Mouse (Mus musculus): Measurements from ENCODE around the gene Ywhab. TPM values are rescaled to one million over a fixed set of nuclear protein-coding genes. Genes with fewer than 3 reads are reported as not detected.

Ywhab gene
- polyA plus RNA-seq, 1 experiment from 2014 or later, result 327 TPM

DNA sequence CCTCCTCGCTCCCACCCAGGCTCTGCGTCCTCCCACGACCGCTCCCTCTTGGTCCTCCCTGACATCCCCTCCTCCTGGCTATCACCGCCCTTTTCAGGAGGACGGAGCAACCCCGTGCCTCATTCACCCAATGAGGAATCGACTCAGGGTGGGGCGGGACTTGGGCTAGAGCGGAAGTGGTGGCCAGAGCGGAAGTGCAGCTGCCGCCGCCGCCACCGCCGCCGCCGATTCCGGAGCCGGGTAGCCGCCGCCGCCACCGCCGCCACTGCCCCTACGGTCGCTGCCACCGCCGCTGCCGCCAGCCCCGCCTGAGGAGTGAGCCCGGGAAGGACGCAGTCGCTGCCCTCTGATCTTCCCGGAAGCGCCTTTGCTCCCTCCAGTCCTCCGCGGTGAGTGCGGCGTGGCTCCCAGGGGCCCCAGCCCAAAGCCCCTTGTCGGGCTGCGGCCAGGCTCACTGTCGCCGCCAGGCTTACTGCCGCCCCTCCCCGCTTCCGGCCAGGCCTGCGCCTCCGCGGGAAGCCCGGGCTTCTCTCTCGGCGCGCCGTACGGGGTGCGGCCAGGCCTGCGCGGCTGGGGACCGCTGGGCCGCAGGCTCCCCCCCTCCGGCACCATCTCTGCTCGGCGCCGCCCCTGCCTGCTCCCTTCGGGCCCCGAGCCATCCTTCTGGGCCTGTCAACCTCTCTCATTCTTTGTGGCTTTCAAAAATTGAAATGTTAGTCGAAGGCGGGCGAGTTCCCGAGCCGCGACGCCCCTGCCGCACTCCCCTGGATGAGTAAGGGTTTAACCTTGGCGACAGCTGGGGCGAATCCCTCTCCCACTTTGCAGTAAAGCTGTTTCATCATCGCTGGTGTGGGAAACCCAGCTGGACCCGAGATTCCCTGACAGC is 460 bp downstream of the Ywhab start:
- DNase-seq (ENCODE audit: low spot score), result peak; percentile 92
- H3K9me3 ChIP-seq (replicated peaks), result no peaks in the 10 kb centered on the region
- no peaks in the 10 kb centered on the region for H3K27me3 ChIP-seq (ENCODE audit: low read depth, poor library complexity, severe bottlenecking)
- H3K27ac ChIP-seq, result peak overlapping the region; percentile 89
- H3K4me1 ChIP-seq, result peaks cover 24% of the 10 kb centered on the region
- peaks cover 27% of the 10 kb centered on the region for H3K36me3 ChIP-seq
- H3K4me3 ChIP-seq, result peak overlapping the region; percentile 95
- under 1% methylated on average over 73 of the region's 79 CpGs for WGBS

DNA sequence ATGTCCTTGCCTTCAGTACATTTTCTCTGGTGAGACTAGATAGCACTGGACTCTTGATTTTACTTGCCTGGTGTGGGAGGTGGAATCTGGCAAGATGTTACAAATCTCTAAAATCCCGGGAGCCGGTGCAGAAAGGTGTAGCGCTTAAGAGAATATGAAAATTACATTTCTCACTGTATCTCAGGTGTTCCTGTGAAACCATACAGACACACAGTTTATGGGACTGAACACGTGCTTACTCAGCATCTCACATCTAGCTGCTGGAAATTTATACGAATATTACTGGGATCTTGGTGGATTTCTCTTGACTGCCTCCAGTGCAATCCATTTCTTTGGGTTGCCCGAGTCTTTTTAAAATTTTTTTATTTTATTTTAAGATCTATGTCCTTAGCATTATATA is 1.5 kb downstream of the Ywhab start:
- H3K36me3 ChIP-seq, result peaks cover 27% of the 10 kb centered on the region
- H3K27ac ChIP-seq, result no peak overlapping the region; the same call in 1 of the 2 replicates
- no peaks in the 10 kb centered on the region for H3K27me3 ChIP-seq (ENCODE audit: low read depth, poor library complexity, severe bottlenecking)
- no peaks in the 10 kb centered on the region for H3K9me3 ChIP-seq (replicated peaks)
- no peak for DNase-seq (ENCODE audit: low spot score)
- WGBS, result 88% methylated on average over 6 of the region's 6 CpGs
- peak overlapping the region; percentile 95 for H3K4me3 ChIP-seq
- peaks cover 24% of the 10 kb centered on the region for H3K4me1 ChIP-seq

DNA sequence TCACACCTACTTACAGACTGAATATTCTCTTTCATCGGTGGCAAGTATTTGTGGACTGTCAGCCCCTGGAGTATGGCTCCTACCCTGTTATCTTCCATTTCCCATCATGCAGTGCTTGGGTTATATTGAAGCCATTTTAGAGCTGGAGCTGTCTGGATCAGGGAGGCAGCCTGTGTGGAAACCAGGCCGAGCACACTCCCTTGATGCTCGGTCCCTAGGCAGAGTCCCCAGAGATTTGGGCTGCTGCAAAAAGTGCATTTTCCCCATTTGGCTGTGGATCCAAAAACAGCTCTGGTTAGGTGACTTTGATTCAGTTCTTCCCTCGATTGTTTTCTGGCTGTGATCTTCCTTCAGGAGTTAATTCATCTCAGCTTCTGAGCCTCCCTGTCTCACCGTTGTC is 2.1 kb downstream of the Ywhab start:
- H3K4me3 ChIP-seq, result no peak overlapping the region
- no peaks in the 10 kb centered on the region for H3K27me3 ChIP-seq (ENCODE audit: low read depth, poor library complexity, severe bottlenecking)

DNA sequence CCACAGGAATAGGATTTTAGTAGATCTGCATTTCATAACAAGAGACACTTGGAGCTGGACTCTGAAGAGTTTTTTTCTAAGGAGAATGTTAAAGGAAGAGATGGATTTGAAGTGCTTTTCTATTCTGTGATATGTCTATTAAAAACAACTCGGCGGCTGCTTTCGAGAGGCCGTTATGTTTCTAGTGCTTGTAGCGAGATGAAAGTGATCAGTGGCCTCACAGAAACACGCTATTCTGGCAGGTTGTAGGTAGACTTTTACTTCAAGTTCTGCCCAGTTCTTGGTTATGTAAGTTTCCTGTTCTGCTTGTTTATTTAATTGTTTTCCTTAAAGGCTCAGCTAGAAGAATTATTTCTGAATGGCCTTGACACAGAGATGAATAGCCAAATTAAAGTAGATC is 4.2 kb downstream of the Ywhab start:
- Histone ChIP-seq H3K4me1 (peaks cover 24% of the 10 kb centered on the region), H3K9me3 (replicated peaks) (no peaks in the 10 kb centered on the region), H3K36me3 (peaks cover 37% of the 10 kb centered on the region), H3K27me3 (ENCODE audit: low read depth, poor library complexity, severe bottlenecking) (no peaks in the 10 kb centered on the region), H3K4me3 (no peak overlapping the region), H3K27ac (no peak overlapping the region)
- WGBS, result 93% methylated on average over 6 of the region's 6 CpGs
- no peak for DNase-seq (ENCODE audit: low spot score)

More for the DNA sequence above, 2.1 kb downstream of the Ywhab start:
- H3K9me3 ChIP-seq (replicated peaks), result no peaks in the 10 kb centered on the region
- no peak overlapping the region for H3K27ac ChIP-seq
- 84% methylated on average over 5 of the region's 5 CpGs for WGBS
- peaks cover 27% of the 10 kb centered on the region for H3K36me3 ChIP-seq
- peaks cover 24% of the 10 kb centered on the region for H3K4me1 ChIP-seq
- no peak for DNase-seq (ENCODE audit: low spot score)

DNA sequence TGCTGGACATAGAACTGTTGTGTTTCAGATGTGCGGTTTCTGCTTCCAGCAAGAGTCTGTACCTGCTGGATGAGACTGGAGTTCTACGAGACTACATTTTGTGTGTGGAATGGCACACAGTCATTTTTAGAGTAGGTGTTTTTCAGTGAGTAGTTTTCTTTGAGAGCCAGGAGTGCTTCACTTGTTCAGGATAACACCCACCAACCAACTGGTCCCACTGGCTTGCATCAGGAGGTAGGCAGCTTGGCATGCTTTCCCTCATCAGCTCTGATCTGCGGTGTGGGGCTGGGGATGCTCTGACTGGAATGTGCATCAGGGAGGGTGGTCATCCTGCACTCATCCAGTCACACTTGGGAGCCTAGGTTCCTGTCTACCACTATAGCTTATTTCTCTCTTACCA is 7.9 kb downstream of the Ywhab start:
- DNase-seq (ENCODE audit: low spot score), result no peak
- no peaks in the 10 kb centered on the region for H3K27me3 ChIP-seq (ENCODE audit: low read depth, poor library complexity, severe bottlenecking)
- peaks cover 16% of the 10 kb centered on the region for H3K4me1 ChIP-seq
- no peak overlapping the region for H3K27ac ChIP-seq
- H3K36me3 ChIP-seq, result peaks cover 40% of the 10 kb centered on the region
- WGBS, result 93% methylated on average over 3 of the region's 3 CpGs
- H3K4me3 ChIP-seq, result no peak overlapping the region
- no peaks in the 10 kb centered on the region for H3K9me3 ChIP-seq (replicated peaks)

DNA sequence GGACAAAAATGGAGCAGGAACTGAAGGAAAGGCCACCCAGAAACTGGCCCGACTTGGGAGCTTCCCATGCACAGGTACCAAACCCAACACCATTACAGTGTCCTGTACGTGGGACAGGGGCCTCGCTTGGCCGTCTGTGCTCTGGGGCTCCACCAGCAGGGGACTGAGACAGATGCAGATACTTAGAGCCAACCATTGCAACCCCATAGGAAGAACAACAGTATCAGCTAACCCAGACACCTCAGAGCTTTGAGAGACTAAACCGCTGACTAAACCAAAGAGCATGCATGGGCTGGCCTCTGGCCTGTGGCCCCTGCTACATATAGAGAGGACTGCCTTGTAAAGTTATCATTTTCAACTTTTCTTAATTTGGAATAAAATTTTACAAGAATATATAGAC is 9.7 kb downstream of the Ywhab start:
- H3K4me1 ChIP-seq, result peaks cover 16% of the 10 kb centered on the region

DNA sequence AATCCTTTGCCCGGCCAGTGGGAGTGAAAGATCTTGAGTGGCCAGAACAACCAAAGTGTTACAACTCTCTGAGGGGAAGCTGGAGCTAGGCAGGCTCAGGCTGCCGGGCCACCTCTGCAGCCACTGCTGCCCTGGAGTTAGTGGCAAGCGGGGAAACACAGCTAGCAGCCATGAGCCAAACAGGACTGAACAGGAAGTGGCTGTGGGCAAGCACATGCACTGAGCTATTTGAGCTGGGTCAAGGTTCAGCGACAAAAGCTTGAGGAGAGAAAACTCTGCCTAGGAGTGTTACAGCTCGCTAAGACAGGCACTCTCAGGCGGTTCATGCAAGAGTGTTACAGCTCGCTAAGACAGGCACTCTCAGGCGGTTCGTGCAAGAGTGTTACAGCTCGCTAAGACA is 12.2 kb downstream of the Ywhab start:
- H3K27ac ChIP-seq, result no peak overlapping the region
- H3K9me3 ChIP-seq (replicated peaks), result no peaks in the 10 kb centered on the region
- H3K4me1 ChIP-seq, result peaks cover 16% of the 10 kb centered on the region
- peaks cover 30% of the 10 kb centered on the region for H3K36me3 ChIP-seq
- H3K4me3 ChIP-seq, result no peak overlapping the region
- WGBS, result 76% methylated on average over 10 of the region's 10 CpGs
- H3K27me3 ChIP-seq (ENCODE audit: low read depth, poor library complexity, severe bottlenecking), result no peaks in the 10 kb centered on the region
- no peak for DNase-seq (ENCODE audit: low spot score)

More for the DNA sequence above, 9.7 kb downstream of the Ywhab start:
- Histone ChIP-seq H3K27me3 (ENCODE audit: low read depth, poor library complexity, severe bottlenecking) (no peaks in the 10 kb centered on the region), H3K27ac (no peak overlapping the region), H3K4me3 (no peak overlapping the region), H3K9me3 (replicated peaks) (no peaks in the 10 kb centered on the region), H3K36me3 (peaks cover 24% of the 10 kb centered on the region)
- WGBS, result 77% methylated on average over 5 of the region's 5 CpGs
- DNase-seq (ENCODE audit: low spot score), result no peak

DNA sequence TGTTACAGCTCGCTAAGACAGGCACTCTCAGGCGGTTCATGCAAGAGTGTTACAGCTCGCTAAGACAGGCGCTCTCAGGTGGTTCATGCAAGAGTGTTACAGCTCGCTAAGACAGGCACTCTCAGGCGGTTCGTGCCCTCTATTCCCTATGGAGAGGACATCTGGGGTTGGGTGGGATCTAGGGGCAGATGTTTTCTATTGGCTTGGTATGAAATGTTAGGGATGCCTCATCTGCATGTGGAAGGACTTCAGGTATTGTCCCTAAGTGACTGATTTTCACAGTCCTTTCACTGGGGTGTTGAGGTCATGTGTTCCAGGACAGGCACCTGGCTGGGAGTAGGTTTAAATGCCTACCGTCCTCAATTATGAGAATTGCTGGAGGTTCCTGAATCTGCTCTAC is 12.8 kb downstream of the Ywhab start:
- DNase-seq (ENCODE audit: low spot score), result no peak
- Histone ChIP-seq H3K4me1 (peaks cover 16% of the 10 kb centered on the region), H3K4me3 (no peak overlapping the region), H3K27me3 (ENCODE audit: low read depth, poor library complexity, severe bottlenecking) (no peaks in the 10 kb centered on the region), H3K36me3 (peaks cover 33% of the 10 kb centered on the region), H3K27ac (no peak overlapping the region), H3K9me3 (replicated peaks) (no peaks in the 10 kb centered on the region)
- 91% methylated on average over 8 of the region's 8 CpGs for WGBS

DNA sequence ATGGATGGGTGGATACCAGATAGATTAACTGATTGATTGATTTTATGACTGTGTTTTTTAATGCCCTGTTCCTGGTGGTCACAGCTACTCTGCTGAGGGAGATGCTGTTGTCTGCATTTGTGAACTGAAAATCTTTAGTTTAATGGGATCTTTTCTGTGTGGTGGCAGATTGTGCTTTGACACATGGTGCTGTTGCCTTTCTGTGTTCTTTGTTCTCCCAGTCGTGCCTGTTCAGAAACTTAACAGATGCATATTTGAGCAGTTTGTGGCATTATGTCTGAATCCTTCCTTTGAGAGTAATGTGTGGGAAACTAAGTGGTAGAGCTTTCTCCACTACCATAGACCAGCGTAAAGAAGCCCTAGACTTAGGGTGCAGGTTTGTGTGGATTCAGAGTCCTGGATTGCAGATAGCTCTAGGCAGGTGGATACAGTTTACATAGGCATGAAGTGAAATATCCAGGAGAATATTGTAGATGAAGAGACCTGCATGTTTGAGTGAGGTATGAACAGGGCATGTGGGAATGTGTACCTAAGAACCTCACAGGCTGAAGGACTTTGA is 13.3 kb downstream of the Ywhab start:
- H3K36me3 ChIP-seq, result peaks cover 36% of the 10 kb centered on the region
- H3K9me3 ChIP-seq (replicated peaks), result no peaks in the 10 kb centered on the region
- H3K27me3 ChIP-seq (ENCODE audit: low read depth, poor library complexity, severe bottlenecking), result no peaks in the 10 kb centered on the region
- no peak overlapping the region for H3K4me3 ChIP-seq
- WGBS, result 91% methylated on average over 2 of the region's 2 CpGs
- no peak overlapping the region for H3K27ac ChIP-seq
- peaks cover 16% of the 10 kb centered on the region for H3K4me1 ChIP-seq
- no peak for DNase-seq (ENCODE audit: low spot score)

DNA sequence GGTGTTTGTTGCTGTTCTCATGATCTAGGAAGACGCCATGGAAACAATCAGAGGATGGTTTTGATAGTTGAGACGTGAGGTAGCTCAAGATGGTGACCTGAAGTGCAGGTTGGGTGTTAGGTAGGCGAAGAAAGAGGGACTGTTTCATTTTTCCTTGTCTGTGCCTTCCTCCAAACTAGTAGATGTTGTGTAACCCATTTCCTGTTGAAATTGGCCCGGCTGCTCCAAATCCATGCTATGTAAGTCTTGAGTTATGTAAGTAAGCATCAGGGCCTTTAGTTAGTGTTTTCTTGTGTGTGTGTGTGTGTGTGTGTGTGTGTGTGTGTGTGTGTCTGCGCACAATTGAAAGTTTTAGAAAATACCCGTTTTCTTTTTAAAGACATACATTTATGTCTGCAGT is 14.5 kb downstream of the Ywhab start:
- Histone ChIP-seq H3K4me1 (peaks cover 16% of the 10 kb centered on the region), H3K4me3 (no peak overlapping the region), H3K27ac (no peak overlapping the region), H3K9me3 (replicated peaks) (no peaks in the 10 kb centered on the region), H3K36me3 (peaks cover 41% of the 10 kb centered on the region), H3K27me3 (ENCODE audit: low read depth, poor library complexity, severe bottlenecking) (no peaks in the 10 kb centered on the region)
- DNase-seq (ENCODE audit: low spot score), result no peak
- 93% methylated on average over 6 of the region's 6 CpGs for WGBS

DNA sequence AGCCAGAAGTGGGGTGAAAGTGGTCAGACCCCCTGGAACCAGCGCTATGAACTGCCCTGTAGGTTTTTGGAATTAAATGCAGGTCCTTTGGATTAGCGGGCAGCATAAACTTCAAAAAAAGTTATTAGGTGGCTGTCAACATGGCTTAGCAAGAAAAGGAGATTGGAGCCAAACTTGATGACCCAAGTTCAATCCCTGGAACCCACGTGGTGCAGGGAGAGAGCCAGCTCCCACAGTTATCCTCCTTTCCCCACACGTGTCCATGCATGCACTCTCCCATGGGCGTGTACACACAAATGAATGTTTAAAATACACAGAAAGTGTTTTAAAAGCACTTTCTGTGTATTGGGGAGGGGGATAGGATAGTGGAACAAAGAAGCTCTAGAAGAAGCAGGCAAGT is 15.7 kb downstream of the Ywhab start:
- H3K4me3 ChIP-seq, result no peak overlapping the region
- H3K4me1 ChIP-seq, result peaks cover 13% of the 10 kb centered on the region
- WGBS, result 88% methylated on average over 5 of the region's 5 CpGs
- no peaks in the 10 kb centered on the region for H3K9me3 ChIP-seq (replicated peaks)
- H3K27ac ChIP-seq, result no peak overlapping the region
- H3K27me3 ChIP-seq (ENCODE audit: low read depth, poor library complexity, severe bottlenecking), result no peaks in the 10 kb centered on the region
- DNase-seq (ENCODE audit: low spot score), result no peak
- H3K36me3 ChIP-seq, result peaks cover 50% of the 10 kb centered on the region

DNA sequence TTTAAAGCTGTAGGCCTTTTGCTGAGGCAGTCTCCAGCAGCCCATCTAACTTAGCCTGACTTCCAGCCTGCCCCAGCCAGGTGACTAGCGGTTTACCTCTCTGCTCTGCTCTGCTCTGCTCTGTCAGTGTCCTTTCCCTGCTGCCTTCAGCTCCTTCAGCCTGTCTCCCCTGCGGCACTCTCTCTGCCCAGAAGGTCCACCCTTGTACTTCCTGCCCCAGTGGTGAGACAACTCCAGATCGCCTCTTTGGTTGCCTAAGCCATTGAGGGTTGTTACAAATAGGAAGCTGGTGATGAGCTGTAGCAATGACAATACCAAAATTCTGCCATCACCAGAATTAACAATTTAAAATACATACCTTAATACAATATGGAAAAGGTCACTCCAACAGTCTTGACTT is 16.2 kb downstream of the Ywhab start:
- no peaks in the 10 kb centered on the region for H3K27me3 ChIP-seq (ENCODE audit: low read depth, poor library complexity, severe bottlenecking)
- H3K36me3 ChIP-seq, result peaks cover 55% of the 10 kb centered on the region
- 92% methylated on average over 3 of the region's 3 CpGs for WGBS
- no peak overlapping the region for H3K4me3 ChIP-seq
- no peak overlapping the region for H3K27ac ChIP-seq
- no peaks in the 10 kb centered on the region for H3K9me3 ChIP-seq (replicated peaks)
- peaks cover 10% of the 10 kb centered on the region for H3K4me1 ChIP-seq
- no peak for DNase-seq (ENCODE audit: low spot score)

DNA sequence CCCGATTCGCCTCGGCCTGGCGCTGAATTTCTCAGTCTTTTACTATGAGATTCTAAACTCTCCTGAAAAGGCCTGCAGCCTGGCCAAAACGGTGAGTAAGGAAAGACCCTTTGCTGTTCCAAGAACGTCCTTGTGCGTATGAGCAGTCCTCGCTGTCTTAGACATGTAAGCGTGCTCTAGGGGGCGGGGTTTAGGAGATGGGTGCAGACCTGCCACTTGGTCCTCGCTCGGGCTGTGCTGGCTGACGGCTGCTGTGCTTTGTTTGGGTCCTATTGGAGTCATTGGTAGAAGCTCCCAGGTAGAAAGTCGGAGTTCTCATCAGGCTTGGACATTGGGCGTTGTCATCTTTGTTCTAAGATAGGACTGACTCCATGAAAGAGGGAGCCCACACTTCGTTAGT is 20.5 kb downstream of the Ywhab start:
- Histone ChIP-seq H3K9me3 (replicated peaks) (no peaks in the 10 kb centered on the region), H3K4me3 (no peak overlapping the region), H3K4me1 (no peaks in the 10 kb centered on the region), H3K36me3 (peaks cover 95% of the 10 kb centered on the region), H3K27ac (no peak overlapping the region), H3K27me3 (ENCODE audit: low read depth, poor library complexity, severe bottlenecking) (no peaks in the 10 kb centered on the region)
- DNase-seq (ENCODE audit: low spot score), result no peak
- WGBS, result 95% methylated on average over 16 of the region's 16 CpGs

Data from limb, embryonic 10.5 days (tissue).